In the genomic region with DNA sequence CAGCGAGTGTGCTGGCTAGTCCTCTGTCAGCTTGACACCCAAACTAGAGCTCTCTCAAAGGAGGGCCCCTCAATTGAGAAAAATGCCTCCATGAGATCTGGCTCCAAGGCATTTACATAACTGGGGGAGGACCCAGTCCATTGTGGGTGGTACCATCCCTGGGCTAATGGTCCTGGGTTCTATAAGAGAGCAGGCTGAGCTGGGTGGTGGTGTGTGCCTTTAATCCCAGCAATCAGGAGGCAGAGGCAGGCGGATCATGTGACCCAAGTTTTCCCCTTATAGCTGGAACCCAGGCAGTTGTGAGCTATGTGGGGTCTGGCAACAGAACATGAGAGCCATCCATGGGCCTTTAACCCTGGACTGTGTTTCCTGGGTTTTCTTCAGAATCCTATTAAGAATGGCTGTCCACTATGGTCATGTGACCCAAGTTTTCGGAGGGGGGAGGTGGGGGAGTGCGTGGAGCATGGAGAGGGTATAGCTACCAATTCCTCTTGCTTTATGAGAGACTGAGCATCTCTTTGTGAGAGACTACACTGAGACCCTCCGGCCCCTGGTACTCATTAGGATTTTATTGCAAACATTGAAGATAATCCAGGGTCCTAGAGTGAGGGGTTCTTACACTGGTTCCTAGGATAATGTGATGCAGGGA, we compare ENCODE assay signal across 8 mouse cellular contexts. TPM values are rescaled to one million over a fixed set of nuclear protein-coding genes. Genes with fewer than 3 reads are reported as not detected.
A peak's percentile ranks its signal among the peaks of the same experiment; 100 is the strongest.
DNase-seq lines count a peak whose midpoint lies in the region; ATAC-seq and TF ChIP-seq lines count a peak whose summit lies in the region.

No protein-coding gene starts in this region.

- 26% methylated on average over 5 of the region's 5 CpGs for WGBS in hindbrain, embryonic 12.5 days

- peak; percentile 60 for ATAC-seq in hindbrain, embryonic 12.5 days (ENCODE audit: low FRiP score)

- intact Hi-C loops in left cerebral cortex, adult 2 months (cut with DNase I), result no loop called here
- intact Hi-C loops in left cerebral cortex, postnatal 36 days (cut with DNase I), result no loop called here

- H3K36me3 ChIP-seq in hindbrain, embryonic 12.5 days, result peaks cover 41% of the 10 kb centered on the region

- H3K9me3 ChIP-seq in hindbrain, embryonic 12.5 days (replicated peaks), result no peaks in the 10 kb centered on the region

- H3K27ac ChIP-seq in left cerebral cortex, adult 2 months, result peak overlapping the region; percentile 98
- H3K27ac ChIP-seq in brown adipose tissue, adult 24 weeks (replicated peaks; ENCODE audit: low read depth, low read length), result 0 out of 2 replicates have a peak overlapping the region, but pooled peaks have one; percentile 19
- peak overlapping the region; percentile 76 for H3K27ac ChIP-seq in hindbrain, embryonic 12.5 days

- H3K4me2 ChIP-seq in hindbrain, embryonic 12.5 days (replicated peaks), result peak overlapping the region; percentile 59

- H3K9ac ChIP-seq in hindbrain, embryonic 12.5 days, result peak overlapping the region; percentile 65

- H3K27me3 ChIP-seq in hindbrain, embryonic 12.5 days, result no peaks in the 10 kb centered on the region

- TF ChIP-seq CTCF in left cerebral cortex, adult 2 months (IDR thresholded peaks at IDR 0.05), result no peak

- no peak for DNase-seq in left cerebral cortex, adult 2 months (ENCODE audit: extremely low spot score in 1 of 2, low spot score in 2 of 2)
- DNase-seq in left cerebral cortex, postnatal 36 days (ENCODE audit: low spot score in 2 of 2), result no peak
- DNase-seq in lung, postnatal 10 days, result peak; percentile 50
- no peak for DNase-seq in gastrocnemius, postnatal 25 days
- no peak for DNase-seq in cerebellum, adult 9-10 months
- no peak for DNase-seq in urinary bladder, postnatal 36 days (ENCODE audit: low spot score in 2 of 2)

- H3K4me3 ChIP-seq in left cerebral cortex, adult 2 months, result peak overlapping the region; percentile 79
- H3K4me3 ChIP-seq in brown adipose tissue, adult 24 weeks (ENCODE audit: insufficient read depth, low read depth, low read length), result peak overlapping the region; percentile 89
- H3K4me3 ChIP-seq in hindbrain, embryonic 12.5 days, result peak overlapping the region; percentile 51

- H3K4me1 ChIP-seq in brown adipose tissue, adult 24 weeks (ENCODE audit: control insufficient read depth, insufficient read depth, insufficient read length, low read length), result peaks cover 3% of the 10 kb centered on the region; the same call in 1 of the 2 replicates
- peaks cover 18% of the 10 kb centered on the region for H3K4me1 ChIP-seq in hindbrain, embryonic 12.5 days

RNA-seq across cellular contexts. Expression of a gene that starts 5.0 kb away (rescaled TPM):
- under 1 TPM; 0.30 to 0.32 TPM for total RNA-seq in left cerebral cortex, adult 2 months (2021)
- not detected for total RNA-seq in left cerebral cortex, postnatal 36 days (2021)
- polyA plus RNA-seq in brown adipose tissue, adult 24 weeks (2012; ENCODE audit: insufficient read depth, insufficient read length, missing spikeins), result 4.6 and 10.2 TPM in 2 replicates
- polyA plus RNA-seq in hindbrain, embryonic 12.5 days (2016; fragmentation: Nextera tagmentation; extraction: Ambion mirVana), result 0.25 and 0.28 TPM in 2 replicates
- total RNA-seq in gastrocnemius, postnatal 25 days (2021), result 1 to 10 TPM in 1 of 2 experiments, under 1 TPM in 1; 0.67 to 3.3 TPM

RNA-seq across cellular contexts. Expression of a gene that starts 8.4 kb away (rescaled TPM):
- total RNA-seq in left cerebral cortex, adult 2 months (2021), result 100 to 1,000 TPM; 256 to 271 TPM
- total RNA-seq in left cerebral cortex, postnatal 36 days (2021), result 100 to 1,000 TPM; 250 to 282 TPM
- polyA plus RNA-seq in brown adipose tissue, adult 24 weeks (2012; ENCODE audit: insufficient read depth, insufficient read length, missing spikeins), result 128 and 153 TPM in 2 replicates
- polyA plus RNA-seq in hindbrain, embryonic 12.5 days (2016; fragmentation: Nextera tagmentation; extraction: Ambion mirVana), result 294 and 324 TPM in 2 replicates
- total RNA-seq in gastrocnemius, postnatal 25 days (2021), result 100 to 1,000 TPM; 159 to 164 TPM

RNA-seq across cellular contexts. Expression of a gene that starts 25.4 kb away (rescaled TPM):
- 10 to 100 TPM; 38.7 to 39.1 TPM for total RNA-seq in left cerebral cortex, adult 2 months (2021)
- 10 to 100 TPM; 30.4 to 40.3 TPM for total RNA-seq in left cerebral cortex, postnatal 36 days (2021)
- polyA plus RNA-seq in brown adipose tissue, adult 24 weeks (2012; ENCODE audit: insufficient read depth, insufficient read length, missing spikeins), result 15.4 and 16.0 TPM in 2 replicates
- polyA plus RNA-seq in hindbrain, embryonic 12.5 days (2016; fragmentation: Nextera tagmentation; extraction: Ambion mirVana), result 43.3 and 44.7 TPM in 2 replicates
- 10 to 100 TPM; 20.9 to 23.6 TPM for total RNA-seq in gastrocnemius, postnatal 25 days (2021)

RNA-seq across cellular contexts. Expression of a gene that starts 26.4 kb away (rescaled TPM):
- 10 to 100 TPM; 82.0 to 91.0 TPM for total RNA-seq in left cerebral cortex, adult 2 months (2021)
- 10 to 100 TPM; 90.3 to 90.8 TPM for total RNA-seq in left cerebral cortex, postnatal 36 days (2021)
- 76.0 and 101 TPM in 2 replicates for polyA plus RNA-seq in brown adipose tissue, adult 24 weeks (2012; ENCODE audit: insufficient read depth, insufficient read length, missing spikeins)
- 101 and 103 TPM in 2 replicates for polyA plus RNA-seq in hindbrain, embryonic 12.5 days (2016; fragmentation: Nextera tagmentation; extraction: Ambion mirVana)
- 10 to 100 TPM; 61.4 to 70.4 TPM for total RNA-seq in gastrocnemius, postnatal 25 days (2021)

RNA-seq across cellular contexts. Expression of a gene that starts 53.5 kb away (rescaled TPM):
- 10 to 100 TPM; 94.8 to 95.0 TPM for total RNA-seq in left cerebral cortex, adult 2 months (2021)
- 100 to 1,000 TPM in 1 of 2 experiments, 10 to 100 TPM in 1; 86.1 to 105 TPM for total RNA-seq in left cerebral cortex, postnatal 36 days (2021)
- 13.4 and 14.6 TPM in 2 replicates for polyA plus RNA-seq in brown adipose tissue, adult 24 weeks (2012; ENCODE audit: insufficient read depth, insufficient read length, missing spikeins)
- 94.9 and 106 TPM in 2 replicates for polyA plus RNA-seq in hindbrain, embryonic 12.5 days (2016; fragmentation: Nextera tagmentation; extraction: Ambion mirVana)
- total RNA-seq in gastrocnemius, postnatal 25 days (2021), result 1 to 10 TPM; 5.6 to 6.9 TPM

Comparison
In these comparisons a context has a peak if more than half of its experiments do, and no peak if none do; other contexts are left out.
1. H3K27ac ChIP-seq: peak in every context shown above with its lines; median percentile 98 in left cerebral cortex, adult 2 months; 76 in hindbrain, embryonic 12.5 days; 19 in brown adipose tissue, adult 24 weeks.